Mouse (Mus musculus) ES-E14 (cell line): ENCODE measurements around the gene Ube2d3. TPM values are rescaled to one million over a fixed set of nuclear protein-coding genes. Genes with fewer than 3 reads are reported as not detected.

ENCODE experiments used
- DNase-seq: peaks from one replicate; pipeline ENCODE4 v3.0.0-alpha.2; 2013; ENCODE audit warnings: low read depth, low spot score
- H3K27ac ChIP-seq: 2 replicates; pipeline ENCODE4 v1.5.1; 2012; ENCODE audit warnings: low read depth, mild to moderate bottlenecking, low read length, moderate library complexity, mixed read lengths; ENCODE audit not compliant: poor library complexity, insufficient read depth, severe bottlenecking
- H3K36me3 ChIP-seq: 2 replicates; pipeline ENCODE4 v1.6.1; 2012; ENCODE audit warnings: mild to moderate bottlenecking, low read length, moderate library complexity, mixed read lengths; ENCODE audit not compliant: control insufficient read depth, poor library complexity, insufficient read depth, severe bottlenecking
- H3K4me1 ChIP-seq, 2 experiments: fragments of 150-350 bp in 1 of 2; sonication (generic) in 1 of 2; 2 replicates each; pipeline ENCODE4 v1.6.1; 2012; ENCODE audit warnings: low read length in 2 of 2, mild to moderate bottlenecking in 1 of 2, mixed read lengths in 1 of 2; ENCODE audit not compliant: control insufficient read depth in 2 of 2, insufficient read depth in 2 of 2, poor library complexity in 1 of 2
- H3K4me3 ChIP-seq, 2 experiments: fragments of 150-350 bp in 1 of 2; sonication (generic) in 1 of 2; 2 replicates each; pipeline ENCODE4 v1.5.1; 2012; ENCODE audit warnings: low read length in 2 of 2, low read depth in 1 of 2, mild to moderate bottlenecking in 1 of 2, mixed read lengths in 1 of 2; ENCODE audit not compliant: insufficient read depth in 1 of 2, poor library complexity in 1 of 2, severe bottlenecking in 1 of 2
- H3K9ac ChIP-seq: 2 replicates; pipeline ENCODE4 v1.6.1; 2012; ENCODE audit warnings: low read depth, mild to moderate bottlenecking, low read length, mixed read lengths; ENCODE audit not compliant: poor library complexity, insufficient read depth, severe bottlenecking
- H3K9me3 ChIP-seq: fragments of 150-350 bp; sonication (generic); 2 replicates; pipeline ENCODE4 v1.6.1; 2012; ENCODE audit warnings: low read depth, mild to moderate bottlenecking, low read length; ENCODE audit not compliant: control insufficient read depth, insufficient read depth
- CHD2 ChIP-seq: IDR thresholded peaks from 2 replicates; pipeline ENCODE4 v1.6.1; 2014; ENCODE audit warnings: mild to moderate bottlenecking, low read depth, low read length, inconsistent platforms
- HCFC1 ChIP-seq: IDR thresholded peaks from 2 replicates; pipeline ENCODE4 v1.6.1; 2012; ENCODE audit warnings: low read length, inconsistent platforms, borderline replicate concordance; ENCODE audit not compliant: insufficient read depth
- MAFK ChIP-seq: IDR thresholded peaks from 2 replicates; pipeline ENCODE4 v1.6.1; 2014; ENCODE audit warnings: mild to moderate bottlenecking, low read depth, low read length, inconsistent platforms; ENCODE audit not compliant: insufficient read depth
- ZC3H11A ChIP-seq: IDR thresholded peaks from 2 replicates; pipeline ENCODE4 v1.6.1; 2012; ENCODE audit warnings: low read depth, mild to moderate bottlenecking, inconsistent platforms, low read length, borderline replicate concordance
- ZNF384 ChIP-seq: IDR thresholded peaks from 2 replicates; pipeline ENCODE4 v1.6.1; 2012; ENCODE audit warnings: low read depth, low read length, inconsistent platforms
- in situ Hi-C, 2 experiments: fragments of 600-800 bp; cut with MboI; formaldehyde crosslinking; loops; one replicate each; pipeline ENCODE4 v1.15.1; 2025; ENCODE audit warnings: low sequenced_read_pairs in 2 of 2, inconsistent platforms in 1 of 2; ENCODE audit not compliant: unreplicated experiment in 2 of 2
- total RNA-seq: library from RNA; depleted of rRNA; stranded (reverse); fragments of 300-350 nt; gene quantifications from 2 replicates; pipeline ENCODE4 v1.2.3, GENCODE M21; 2012

Gene Ube2d3
- total RNA-seq, 1 experiment: 321 TPM

DNA sequence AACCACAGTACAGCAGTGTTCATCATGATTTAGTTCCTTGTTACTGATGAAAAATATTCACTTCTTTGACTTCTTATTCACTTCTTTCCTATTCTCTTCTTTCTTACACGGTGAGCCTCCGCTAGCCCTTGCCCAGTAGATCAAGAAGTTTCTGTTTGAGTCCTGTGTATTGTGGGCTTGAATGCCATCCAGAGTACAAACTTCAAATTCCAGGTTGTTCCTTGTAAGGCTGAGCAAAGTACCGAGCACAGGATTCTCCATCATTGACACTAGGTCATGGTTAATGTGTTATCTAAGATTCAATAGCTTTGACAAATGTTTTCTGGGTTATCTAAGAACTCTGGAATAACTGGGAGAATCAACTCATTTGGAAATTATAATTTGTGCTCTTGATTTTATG, 72.4 kb downstream of the Ube2d3 start:
- DNase-seq: no peak
- Histone ChIP-seq H3K4me1 (peaks cover 6 to 23% of the 10 kb centered on the region in 2 experiments), H3K4me3 (no peak overlapping the region), H3K27ac (no peak overlapping the region), H3K36me3 (peaks cover 2% of the 10 kb centered on the region; the same call in 1 of the 2 replicates), H3K9me3 (no peaks in the 10 kb centered on the region), H3K9ac (no peak overlapping the region)
- in situ Hi-C loops: no loop called here
- TF ChIP-seq MAFK: no peak
- no peak for TF ChIP-seq CHD2
- TF ChIP-seq HCFC1: no peak
- no peak for TF ChIP-seq ZC3H11A
- TF ChIP-seq ZNF384: no peak

DNA sequence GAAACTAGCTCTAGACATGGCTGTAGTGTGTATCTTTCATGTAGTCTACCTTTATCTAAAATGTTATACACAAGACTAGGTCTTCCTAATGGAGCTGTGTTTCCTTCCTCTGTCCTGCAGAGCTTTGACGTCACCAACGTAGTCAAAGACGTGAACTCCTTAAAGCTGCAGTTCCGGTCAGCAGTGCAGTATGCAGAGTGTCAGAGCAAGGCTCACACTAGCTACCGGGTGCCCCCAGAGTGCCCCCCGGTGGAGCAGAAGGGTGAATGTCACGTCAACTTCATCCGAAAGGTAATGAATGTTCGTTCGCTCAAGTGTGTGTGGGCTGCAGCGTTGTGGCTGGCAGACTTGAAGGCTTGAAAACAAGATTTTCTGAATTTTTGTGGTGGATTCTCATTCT, 73.7 kb downstream of the Ube2d3 start:
- no peak for TF ChIP-seq MAFK
- TF ChIP-seq ZNF384: no peak
- no peak for TF ChIP-seq ZC3H11A
- no peak for TF ChIP-seq HCFC1
- no peak for TF ChIP-seq CHD2
- Histone ChIP-seq H3K27ac (no peak overlapping the region), H3K9me3 (no peaks in the 10 kb centered on the region), H3K36me3 (peaks cover 2% of the 10 kb centered on the region; the same call in 1 of the 2 replicates), H3K9ac (no peak overlapping the region), H3K4me1 (peaks cover 3 to 19% of the 10 kb centered on the region in 2 experiments), H3K4me3 (no peak overlapping the region)
- DNase-seq: no peak
- in situ Hi-C loops: no loop called here

DNA sequence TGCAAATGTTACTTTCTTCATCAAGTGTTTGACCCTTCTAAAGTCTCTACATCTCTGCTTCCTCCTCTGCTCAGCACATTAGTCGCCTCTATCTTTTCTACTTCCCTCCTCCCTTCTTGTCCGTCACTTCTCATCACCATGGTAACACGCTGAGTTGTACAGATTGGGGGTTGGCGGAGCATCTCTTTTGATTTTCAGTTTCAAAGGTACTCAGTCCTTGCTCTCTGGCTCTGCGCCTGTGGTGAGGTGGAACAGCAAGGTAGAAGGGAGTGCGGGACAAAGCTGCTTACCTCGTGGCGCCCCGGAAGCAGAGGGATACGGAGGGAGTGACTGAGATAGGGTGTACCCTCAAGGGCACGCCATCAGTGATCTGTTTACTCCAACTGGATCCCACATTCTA, 75.3 kb downstream of the Ube2d3 start:
- Histone ChIP-seq H3K27ac (peak overlapping the region; percentile 38; the same call in 1 of the 2 replicates), H3K4me3 (peak overlapping the region in 1 of 2 experiments; percentile 2; a peak in 1 of 4 replicates)
- in situ Hi-C loops: no loop called here

DNA sequence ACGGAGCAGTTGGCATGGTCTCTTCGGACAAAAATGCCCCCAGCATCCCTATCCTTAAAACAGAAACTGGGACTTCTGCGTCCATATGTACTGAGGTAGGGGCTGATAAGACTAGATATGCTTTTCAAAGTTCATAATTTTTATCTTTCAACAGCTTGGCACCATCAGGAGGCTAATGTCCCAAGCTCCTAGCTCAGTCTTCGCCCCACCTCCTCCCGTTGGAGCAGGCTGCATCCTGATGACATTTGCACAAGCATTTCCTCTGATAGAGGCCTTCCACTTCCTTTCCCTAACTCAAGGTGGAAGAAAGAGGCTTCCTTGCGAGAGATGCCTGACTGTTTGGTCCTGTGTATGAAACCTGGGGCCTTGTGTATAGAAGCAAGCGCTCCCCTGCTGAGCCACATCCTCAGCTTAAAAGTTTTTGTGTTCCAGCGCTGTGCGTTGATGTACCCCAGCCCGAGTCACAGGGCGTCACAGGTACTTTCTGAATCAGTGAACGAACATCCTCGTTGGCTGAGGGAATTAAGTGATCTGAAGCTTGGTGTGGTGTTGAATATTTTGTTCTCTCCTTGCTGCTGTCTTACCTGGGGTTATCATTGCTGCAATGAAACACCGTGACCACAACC, 76.0 kb downstream of the Ube2d3 start:
- no peak overlapping the region for H3K4me3 ChIP-seq
- H3K4me1 ChIP-seq: peaks cover 5 to 19% of the 10 kb centered on the region in 2 experiments
- TF ChIP-seq MAFK (no peak), ZNF384 (no peak), ZC3H11A (no peak), CHD2 (no peak), HCFC1 (no peak)
- H3K9me3 ChIP-seq: no peaks in the 10 kb centered on the region
- no peak overlapping the region for H3K9ac ChIP-seq
- H3K36me3 ChIP-seq: peaks cover 2% of the 10 kb centered on the region; the same call in 1 of the 2 replicates
- no peak overlapping the region for H3K27ac ChIP-seq
- in situ Hi-C loops: no loop called here
- no peak for DNase-seq

More for the DNA sequence above, 75.3 kb downstream of the Ube2d3 start:
- Histone ChIP-seq H3K4me1 (peaks cover 5 to 19% of the 10 kb centered on the region in 2 experiments), H3K9ac (no peak overlapping the region), H3K9me3 (no peaks in the 10 kb centered on the region), H3K36me3 (peaks cover 2% of the 10 kb centered on the region; the same call in 1 of the 2 replicates)
- DNase-seq: no peak
- TF ChIP-seq MAFK (no peak), ZNF384 (no peak), HCFC1 (no peak), ZC3H11A (no peak), CHD2 (no peak)

DNA sequence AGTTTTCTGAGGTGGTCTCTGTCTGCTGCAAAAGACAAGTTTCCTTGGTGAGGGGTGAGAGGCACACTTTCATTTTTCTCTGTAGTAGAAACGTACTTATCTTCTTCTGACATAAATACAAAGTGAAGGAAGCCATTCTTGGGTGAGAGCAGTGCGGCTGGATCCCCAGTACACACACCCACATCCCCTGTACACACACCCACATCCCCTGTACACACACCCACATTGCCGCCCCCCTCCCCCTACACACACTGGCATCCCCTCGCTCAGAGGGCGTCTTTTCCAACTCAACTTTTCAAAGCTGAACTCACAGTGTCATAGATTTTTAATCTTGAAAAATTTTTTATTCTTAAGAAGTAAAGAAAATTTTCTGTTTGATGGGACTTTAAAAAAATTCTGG, 77.3 kb downstream of the Ube2d3 start:
- H3K27ac ChIP-seq: no peak overlapping the region
- in situ Hi-C loops: no loop called here

More for the DNA sequence above, 77.3 kb downstream of the Ube2d3 start:
- peaks cover 2% of the 10 kb centered on the region; the same call in 1 of the 2 replicates for H3K36me3 ChIP-seq
- no peaks in the 10 kb centered on the region for H3K9me3 ChIP-seq
- no peak for DNase-seq
- peaks cover 7 to 22% of the 10 kb centered on the region in 2 experiments for H3K4me1 ChIP-seq
- H3K9ac ChIP-seq: no peak overlapping the region
- TF ChIP-seq ZNF384 (no peak), CHD2 (no peak), HCFC1 (no peak), MAFK (no peak), ZC3H11A (no peak)
- no peak overlapping the region for H3K4me3 ChIP-seq
